In the genomic region with DNA sequence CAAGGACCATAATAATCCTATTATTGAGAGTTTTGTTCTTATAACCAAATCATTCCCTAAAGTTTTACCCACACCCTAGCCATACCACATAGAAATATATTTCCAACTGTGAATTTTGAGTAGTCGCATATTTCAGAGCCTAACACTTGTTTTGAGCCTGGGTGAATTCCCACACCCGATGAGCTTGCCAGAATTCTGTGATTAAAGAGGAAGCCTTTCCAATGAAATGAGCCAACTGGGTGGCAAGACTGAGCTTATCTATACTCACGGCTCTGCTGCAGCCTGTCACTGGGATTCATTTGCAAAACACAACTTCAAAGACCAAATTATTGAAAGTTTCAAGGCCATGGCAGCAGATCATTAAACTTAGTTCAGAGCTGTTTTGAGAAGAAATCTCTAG, we compare ENCODE assay signal across 25 mouse cellular contexts.
"Had no signal": no experiment of that assay in that cellular context is flagged by ENCODE, and none has a peak within 500 bp of the region (broad histone marks: within the 10 kb centered on the region; RNA-seq: fewer than 3 reads in every experiment).

No protein-coding gene starts in this region.

- H3K9ac ChIP-seq: limb, embryonic 13.5 days; liver, embryonic 12.5 days; liver, embryonic 15.5 days; lung, embryonic 15.5 days; midbrain, embryonic 13.5 days; neural tube, embryonic 13.5 days had no signal

- H3K4me1 ChIP-seq: limb, embryonic 10.5 days; liver, embryonic 12.5 days; liver, embryonic 15.5 days; lung, embryonic 15.5 days; megakaryocyte, embryonic 14.5 days; midbrain, embryonic 10.5 days; midbrain, embryonic 13.5 days; neural tube, embryonic 13.5 days had no signal

- H3K4me2 ChIP-seq: limb, embryonic 13.5 days; liver, embryonic 12.5 days; liver, embryonic 15.5 days; lung, embryonic 15.5 days; midbrain, embryonic 13.5 days; neural tube, embryonic 13.5 days had no signal

- DNase-seq: kidney, adult 11 months; kidney, adult 9 months; kidney, postnatal 14 days; kidney, postnatal 4 days; layer of hippocampus, adult 9-11 months; liver; lung, adult 18-20 months; lung, postnatal 10 days; lung, postnatal 36 days; retina, postnatal 1 day; right cerebral cortex, postnatal 14 days; thymus, adult 2 months; thymus, postnatal 14 days; thymus, postnatal 4 days had no signal

- ATAC-seq: liver, embryonic 12.5 days; midbrain, embryonic 13.5 days; midbrain, embryonic 16.5 days had no signal

- H3K9me3 ChIP-seq: limb, embryonic 10.5 days; limb, embryonic 13.5 days; liver, embryonic 15.5 days; lung, embryonic 15.5 days; midbrain, embryonic 13.5 days had no signal

- H3K36me3 ChIP-seq: limb, embryonic 10.5 days; limb, embryonic 13.5 days; liver, embryonic 12.5 days; liver, embryonic 15.5 days; lung, embryonic 15.5 days; midbrain, embryonic 10.5 days; midbrain, embryonic 13.5 days; neural tube, embryonic 13.5 days had no signal

- H3K27me3 ChIP-seq: limb, embryonic 13.5 days; liver, embryonic 12.5 days; liver, embryonic 15.5 days; lung, embryonic 15.5 days; megakaryocyte, embryonic 14.5 days; midbrain, embryonic 13.5 days; neural tube, embryonic 13.5 days had no signal

- H3K4me3 ChIP-seq: limb, embryonic 10.5 days; limb, embryonic 13.5 days; liver, embryonic 12.5 days; liver, embryonic 15.5 days; lung, embryonic 15.5 days; megakaryocyte, embryonic 14.5 days; midbrain, embryonic 10.5 days; midbrain, embryonic 13.5 days; myocyte; neural tube, embryonic 13.5 days had no signal

- H3K27ac ChIP-seq: limb, embryonic 10.5 days; limb, embryonic 13.5 days; liver, embryonic 12.5 days; liver, embryonic 15.5 days; lung, embryonic 15.5 days; midbrain, embryonic 10.5 days; midbrain, embryonic 13.5 days; neural tube, embryonic 13.5 days had no signal
